Mouse (Mus musculus) liver, adult 2 months (tissue): ENCODE measurements around the gene Cdkal1. TPM values are rescaled to one million over a fixed set of nuclear protein-coding genes. Genes with fewer than 3 reads are reported as not detected.

Source experiments
- DNase-seq: peaks from one replicate; pipeline ENCODE4 v3.0.0-alpha.2; 2011; ENCODE audit warnings: low read depth, low spot score; ENCODE audit errors: extremely low read depth
- H3K27ac ChIP-seq: fragments of 200-500 bp; replicated peaks from 2 replicates; pipeline ENCODE4 v1.5.1; 2012; ENCODE audit warnings: low read depth, mild to moderate bottlenecking, control low read depth, inconsistent platforms, low read length; ENCODE audit not compliant: insufficient read depth
- H3K27me3 ChIP-seq: fragments of 200-500 bp; 2 replicates; pipeline ENCODE4 v1.6.1; 2012; ENCODE audit warnings: mild to moderate bottlenecking, moderate library complexity, low read length, inconsistent platforms; ENCODE audit not compliant: control insufficient read depth, insufficient read depth
- H3K36me3 ChIP-seq: fragments of 200-500 bp; 2 replicates; pipeline ENCODE4 v1.6.1; 2012; ENCODE audit warnings: low read length, inconsistent platforms; ENCODE audit not compliant: control insufficient read depth, insufficient read depth
- H3K4me1 ChIP-seq: fragments of 200-500 bp; 2 replicates; pipeline ENCODE4 v1.6.1; 2011; ENCODE audit warnings: low read length; ENCODE audit not compliant: control insufficient read depth, insufficient read depth
- H3K4me3 ChIP-seq: fragments of 200-500 bp; 2 replicates; pipeline ENCODE4 v1.5.1; 2011; ENCODE audit warnings: low read depth, mild to moderate bottlenecking, control low read depth, low read length, moderate library complexity; ENCODE audit not compliant: insufficient read depth
- H3K79me2 ChIP-seq: fragments of 200-500 bp; 2 replicates; pipeline ENCODE4 v1.6.1; 2012; ENCODE audit warnings: inconsistent platforms, mild to moderate bottlenecking, low read length, moderate library complexity; ENCODE audit not compliant: control insufficient read depth, insufficient read depth
- H3K9ac ChIP-seq: fragments of 200-500 bp; 2 replicates; pipeline ENCODE4 v1.6.1; 2012; ENCODE audit warnings: low read depth, mild to moderate bottlenecking, control low read depth, inconsistent platforms, low read length
- CTCF ChIP-seq: fragments of 200-500 bp; IDR thresholded peaks from 2 replicates; pipeline ENCODE4 v1.5.1; 2011; ENCODE audit warnings: low read depth, low read length, control low read depth
- POLR2A ChIP-seq: fragments of 200-500 bp; IDR thresholded peaks from 2 replicates; pipeline ENCODE4 v1.6.1; 2011; ENCODE audit warnings: low read length, control low read depth; ENCODE audit not compliant: insufficient read depth; ENCODE audit errors: extremely low read depth
- WGBS: fragments of 180-500 bp; shearing (Covaris S2); methylation state at CpG from one replicate; pipeline ENCODE4 v1.1.7; 2018; 5-methylcytosine and 5-hydroxymethylcytosine counted together
- polyA plus RNA-seq: library from polyadenylated mRNA; depleted of rRNA; stranded (reverse); fragments of >200 nt; gene quantifications from 2 replicates; pipeline ENCODE4 v1.2.3, GENCODE M21; 2012
- total RNA-seq: library from RNA; depleted of rRNA; stranded (reverse); fragments of >200 nt; gene quantifications from 2 replicates; pipeline ENCODE4 v1.2.3, GENCODE M21; 2014

The Cdkal1 gene
- total and polyA plus RNA-seq, 2 experiments = 1.7 to 13.6 TPM

GRCm38 (mm10) chr13:29593096-29593495 lies 262.4 kb downstream of the Cdkal1 start:
- no peak overlapping the region for H3K9ac ChIP-seq
- no peaks in the 10 kb centered on the region; the same call in 1 of the 2 replicates for H3K36me3 ChIP-seq
- 93% methylated on average over 3 of the region's 3 CpGs for WGBS
- no peak overlapping the region for H3K4me3 ChIP-seq
- no peak overlapping the region for H3K27ac ChIP-seq
- DNase-seq = no peak
- H3K27me3 ChIP-seq = no peaks in the 10 kb centered on the region
- no peaks in the 10 kb centered on the region for H3K4me1 ChIP-seq
- no peak for TF ChIP-seq CTCF
- TF ChIP-seq POLR2A = no peak
- H3K79me2 ChIP-seq = no peaks in the 10 kb centered on the region

- DNase-seq = no peak
- Histone ChIP-seq H3K4me1 (no peaks in the 10 kb centered on the region), H3K4me3 (no peak overlapping the region), H3K9ac (no peak overlapping the region), H3K27ac (no peak overlapping the region), H3K79me2 (no peaks in the 10 kb centered on the region), H3K27me3 (no peaks in the 10 kb centered on the region), H3K36me3 (no peaks in the 10 kb centered on the region; the same call in 1 of the 2 replicates)
- 95% methylated on average over 5 of the region's 5 CpGs for WGBS
- TF ChIP-seq CTCF (no peak), POLR2A (no peak)
These were observed 264.8 kb downstream of the Cdkal1 start for GRCm38 (mm10) chr13:29590685-29591084.

- Histone ChIP-seq H3K79me2 (no peaks in the 10 kb centered on the region), H3K9ac (no peak overlapping the region), H3K36me3 (no peaks in the 10 kb centered on the region; the same call in 1 of the 2 replicates), H3K4me1 (no peaks in the 10 kb centered on the region), H3K4me3 (no peak overlapping the region), H3K27ac (no peak overlapping the region), H3K27me3 (no peaks in the 10 kb centered on the region)
- TF ChIP-seq CTCF (no peak), POLR2A (no peak)
- DNase-seq = no peak
- 96% methylated on average over 5 of the region's 5 CpGs for WGBS
These were observed 265.3 kb downstream of the Cdkal1 start for GRCm38 (mm10) chr13:29590164-29590563.

GRCm38 (mm10) chr13:29588693-29589092 lies 266.8 kb downstream of the Cdkal1 start:
- DNase-seq = no peak
- H3K36me3 ChIP-seq = no peaks in the 10 kb centered on the region; the same call in 1 of the 2 replicates
- TF ChIP-seq CTCF (no peak), POLR2A (no peak)
- H3K79me2 ChIP-seq = no peaks in the 10 kb centered on the region
- no peaks in the 10 kb centered on the region for H3K4me1 ChIP-seq
- WGBS = 98% methylated on average over 4 of the region's 4 CpGs
- H3K9ac ChIP-seq = no peak overlapping the region
- H3K4me3 ChIP-seq = no peak overlapping the region
- H3K27me3 ChIP-seq = no peaks in the 10 kb centered on the region
- H3K27ac ChIP-seq = no peak overlapping the region

GRCm38 (mm10) chr13:29581762-29582700 lies 273.4 kb downstream of the Cdkal1 start:
- no peak for DNase-seq
- Histone ChIP-seq H3K79me2 (no peaks in the 10 kb centered on the region), H3K27ac (no peak overlapping the region), H3K27me3 (no peaks in the 10 kb centered on the region), H3K4me1 (no peaks in the 10 kb centered on the region), H3K9ac (no peak overlapping the region), H3K36me3 (no peaks in the 10 kb centered on the region), H3K4me3 (no peak overlapping the region)
- no peak for TF ChIP-seq CTCF
- TF ChIP-seq POLR2A = no peak
- WGBS = 92% methylated on average over 9 of the region's 9 CpGs

GRCm38 (mm10) chr13:29580780-29581179 lies 274.7 kb downstream of the Cdkal1 start:
- WGBS = 96% methylated on average over 7 of the region's 7 CpGs
- no peak for TF ChIP-seq CTCF
- no peak for TF ChIP-seq POLR2A
- Histone ChIP-seq H3K4me3 (no peak overlapping the region), H3K4me1 (no peaks in the 10 kb centered on the region), H3K36me3 (0 out of 2 replicates have a peak, but pooled peaks cover 1% of the 10 kb centered on the region), H3K79me2 (no peaks in the 10 kb centered on the region), H3K27me3 (no peaks in the 10 kb centered on the region), H3K27ac (no peak overlapping the region), H3K9ac (no peak overlapping the region)
- DNase-seq = no peak
